21 mouse cellular contexts compared by ENCODE assay signal in genomic region chr10:116235299-116235698, GRCm38 (mm10). TPM values are rescaled to one million over a fixed set of nuclear protein-coding genes. Genes with fewer than 3 reads are reported as not detected.
DNase-seq lines count a peak whose midpoint lies in the region; ATAC-seq lines count a peak whose summit lies in the region.
"Had no signal": no experiment of that assay in that cellular context is flagged by ENCODE, and none has a peak within 500 bp of the region (broad histone marks: within the 10 kb centered on the region; RNA-seq: fewer than 3 reads in every experiment).

No protein-coding gene starts in this region.

- no peaks in the 10 kb centered on the region; the same call in 1 of the 2 replicates for H3K4me1 ChIP-seq in megakaryocyte, embryonic 14.5 days
- no peaks in the 10 kb centered on the region for H3K4me1 ChIP-seq in intestine, embryonic 16.5 days (ENCODE audit: control insufficient read depth, insufficient read depth, low read length)
- H3K4me1 ChIP-seq: embryonic facial prominence, embryonic 10.5 days; embryonic facial prominence, embryonic 12.5 days; forebrain, embryonic 13.5 days; forebrain, embryonic 15.5 days had no signal

- DNase-seq in R1 (ENCODE audit: low read depth, low spot score), result peak; percentile 86
- no peak for DNase-seq in urinary bladder, adult 2 months (ENCODE audit: low spot score)
- DNase-seq: adrenal gland, adult 2 months; adrenal gland, postnatal 10 days; adrenal gland, postnatal 25 days; cerebellum, adult 11-12 months; cerebellum, adult 2 months; cerebellum, adult 9-10 months; cerebellum, postnatal 10 days; cerebellum, postnatal 25 days; forebrain, postnatal 0 days had no signal

- 55% methylated on average over 5 of the region's 5 CpGs for WGBS in intestine, embryonic 16.5 days

- H3K4me3 ChIP-seq in megakaryocyte, embryonic 14.5 days (replicated peaks), result peak overlapping the region; percentile 28
- H3K4me3 ChIP-seq in intestine, embryonic 16.5 days (ENCODE audit: low read length), result no peak overlapping the region
- H3K4me3 ChIP-seq: embryonic facial prominence, embryonic 10.5 days; embryonic facial prominence, embryonic 12.5 days; forebrain, embryonic 13.5 days; forebrain, embryonic 15.5 days had no signal

- no peaks in the 10 kb centered on the region for H3K36me3 ChIP-seq in megakaryocyte, embryonic 14.5 days (replicated peaks; ENCODE audit: low read length)
- H3K36me3 ChIP-seq in intestine, embryonic 16.5 days (ENCODE audit: control insufficient read depth, insufficient read depth, low read length), result no peaks in the 10 kb centered on the region
- H3K36me3 ChIP-seq: embryonic facial prominence, embryonic 10.5 days; embryonic facial prominence, embryonic 12.5 days; forebrain, embryonic 15.5 days; G1E had no signal

- no peaks in the 10 kb centered on the region for H3K27me3 ChIP-seq in megakaryocyte, embryonic 14.5 days (replicated peaks)
- H3K27me3 ChIP-seq in intestine, embryonic 16.5 days (replicated peaks; ENCODE audit: control insufficient read depth, insufficient read depth, low read length), result no peaks in the 10 kb centered on the region
- H3K27me3 ChIP-seq: embryonic facial prominence, embryonic 12.5 days; forebrain, embryonic 13.5 days; forebrain, embryonic 15.5 days; Patski had no signal

- no peak overlapping the region for H3K4me2 ChIP-seq in intestine, embryonic 16.5 days (ENCODE audit: low read depth, low read length)
- H3K4me2 ChIP-seq: embryonic facial prominence, embryonic 12.5 days; forebrain, embryonic 13.5 days; forebrain, embryonic 15.5 days had no signal

- H3K9ac ChIP-seq in intestine, embryonic 16.5 days (ENCODE audit: low read depth, low read length), result no peak overlapping the region
- H3K9ac ChIP-seq: embryonic facial prominence, embryonic 12.5 days; forebrain, embryonic 13.5 days; forebrain, embryonic 15.5 days; forebrain, postnatal 0 days had no signal

- H3K27ac ChIP-seq in intestine, embryonic 16.5 days (ENCODE audit: low read length), result no peak overlapping the region
- H3K27ac ChIP-seq: embryonic facial prominence, embryonic 10.5 days; embryonic facial prominence, embryonic 12.5 days; forebrain, embryonic 13.5 days; forebrain, embryonic 15.5 days had no signal

- ATAC-seq in megakaryocyte, adult 5-6 weeks (ENCODE audit: poor library complexity, severe bottlenecking), result no peak
- no peak for ATAC-seq in intestine, embryonic 16.5 days
- ATAC-seq: activated CD4-positive, CD25-positive, alpha-beta regulatory T cell, adult 4 months; forebrain, embryonic 13.5 days; forebrain, embryonic 15.5 days; forebrain, postnatal 0 days; Patski had no signal

- H3K9me3 ChIP-seq in megakaryocyte, embryonic 14.5 days, result no peaks in the 10 kb centered on the region
- no peaks in the 10 kb centered on the region for H3K9me3 ChIP-seq in intestine, embryonic 16.5 days (ENCODE audit: control insufficient read depth, low read length)
- H3K9me3 ChIP-seq: embryonic facial prominence, embryonic 10.5 days; embryonic facial prominence, embryonic 12.5 days; forebrain, embryonic 13.5 days; forebrain, embryonic 15.5 days had no signal

RNA-seq across cellular contexts. Expression of gene Ptprb, which starts 40.0 kb away (rescaled TPM):
- polyA plus RNA-seq in megakaryocyte, embryonic 14.5 days (2012; ENCODE audit: insufficient read depth, low replicate concordance), result not detected in 2 replicates
- not detected in 2 replicates for total RNA-seq in megakaryocyte, adult 5-6 weeks (2015)
- not detected in 2 replicates for total RNA-seq in megakaryocyte, adult 5-6 weeks (2017)
- 9.5 and 14.5 TPM in 2 replicates for polyA plus RNA-seq in urinary bladder, adult 2 months (2012; rRNA removed)
- polyA plus RNA-seq in intestine, embryonic 16.5 days (2015; fragmentation: Nextera tagmentation; extraction: Ambion mirVana), result 3.2 and 4.4 TPM in 2 replicates
- polyA plus RNA-seq: G1E had no signal
